Mouse (Mus musculus) CH12.LX (cell line): ENCODE measurements around the gene Reg3d. TPM values are rescaled to one million over a fixed set of nuclear protein-coding genes. Genes with fewer than 3 reads are reported as not detected.

Experiments
- DNase-seq: peaks from one replicate; pipeline ENCODE4 v3.0.0-alpha.2; 2013; ENCODE audit errors: extremely low read depth
- H3K27ac ChIP-seq: 2 replicates; pipeline ENCODE4 v1.5.1; 2012; ENCODE audit warnings: low read depth, mild to moderate bottlenecking, control low read depth, moderate library complexity; ENCODE audit not compliant: insufficient read depth
- H3K27me3 ChIP-seq: replicated peaks from 2 replicates; pipeline ENCODE3; 2012; ENCODE audit warnings: inconsistent platforms
- H3K36me3 ChIP-seq, 2 experiments: replicated peaks in 1 of 2; 2 replicates each; pipeline versions ENCODE3 to v1.6.1; 2012; ENCODE audit warnings: inconsistent platforms in 1 of 2, low read length in 1 of 2, mild to moderate bottlenecking in 1 of 2, mixed read lengths in 1 of 2, moderate library complexity in 1 of 2; ENCODE audit not compliant: control insufficient read depth in 1 of 2, insufficient read depth in 1 of 2
- H3K4me1 ChIP-seq, 2 experiments: 2 replicates each; pipeline ENCODE4 v1.6.1; 2012; ENCODE audit warnings: inconsistent platforms in 1 of 2, moderate library complexity in 1 of 2; ENCODE audit not compliant: insufficient read depth in 2 of 2, control insufficient read depth in 1 of 2
- H3K4me2 ChIP-seq: 2 replicates; pipeline ENCODE4 v1.6.1; 2012; ENCODE audit warnings: low read depth, mild to moderate bottlenecking, control low read depth; ENCODE audit not compliant: poor library complexity, insufficient read depth, severe bottlenecking
- H3K4me3 ChIP-seq, 3 experiments: fragments of 150-350 bp in 1 of 3; sonication (generic) in 1 of 3; replicated peaks in 1 of 3; 2 replicates each; pipeline versions ENCODE3 to v1.5.1; 2011 to 2012; ENCODE audit warnings: low read depth in 2 of 3, low read length in 2 of 3, mild to moderate bottlenecking in 2 of 3, moderate library complexity in 2 of 3, control low read depth in 1 of 3, improper control_type of control experiment in 1 of 3, inconsistent platforms in 1 of 3, mixed read lengths in 1 of 3; ENCODE audit not compliant: poor library complexity in 1 of 3
- H3K79me2 ChIP-seq: replicated peaks from 2 replicates; pipeline ENCODE4 v1.6.1; 2012; ENCODE audit warnings: mild to moderate bottlenecking, moderate library complexity; ENCODE audit not compliant: control insufficient read depth, poor library complexity, insufficient read depth, severe bottlenecking; ENCODE audit errors: extremely low read depth
- H3K9ac ChIP-seq: 2 replicates; pipeline ENCODE4 v1.6.1; 2012; ENCODE audit warnings: low read depth, mild to moderate bottlenecking, control low read depth, moderate library complexity; ENCODE audit not compliant: insufficient read depth
- H3K9me3 ChIP-seq: replicated peaks from 2 replicates; pipeline ENCODE3; 2012; ENCODE audit warnings: low read length, inconsistent platforms, mixed read lengths
- BHLHE40 ChIP-seq: IDR thresholded peaks from 2 replicates; pipeline ENCODE4 v1.6.1; 2011; ENCODE audit warnings: mild to moderate bottlenecking, low read depth, low read length, improper control_type of control experiment
- CHD2 ChIP-seq: IDR thresholded peaks from 2 replicates; pipeline ENCODE4 v1.6.1; 2011; ENCODE audit warnings: low read length, improper control_type of control experiment
- E2F4 ChIP-seq: IDR thresholded peaks from 2 replicates; pipeline ENCODE4 v1.6.1; 2011; ENCODE audit warnings: low read depth, low read length, improper control_type of control experiment; ENCODE audit not compliant: insufficient replicate concordance
- ELF1 ChIP-seq: IDR thresholded peaks from 2 replicates; pipeline ENCODE4 v1.6.1; 2014; ENCODE audit warnings: low read depth, mild to moderate bottlenecking, inconsistent platforms, low read length, improper control_type of control experiment
- EP300 ChIP-seq: IDR thresholded peaks from 2 replicates; pipeline ENCODE4 v1.6.1; 2011; ENCODE audit warnings: low read length, improper control_type of control experiment
- GABPA ChIP-seq: IDR thresholded peaks from 2 replicates; pipeline ENCODE4 v1.6.1; 2012; ENCODE audit warnings: low read depth, low read length, improper control_type of control experiment, inconsistent platforms; ENCODE audit not compliant: insufficient replicate concordance
- IRF4 ChIP-seq: IDR thresholded peaks from 2 replicates; pipeline ENCODE4 v1.6.1; 2014; ENCODE audit warnings: low read depth, mild to moderate bottlenecking, inconsistent platforms, low read length, improper control_type of control experiment
- JUN ChIP-seq: IDR thresholded peaks from 2 replicates; pipeline ENCODE4 v1.6.1; 2011; ENCODE audit warnings: low read depth, mild to moderate bottlenecking, low read length, improper control_type of control experiment, moderate library complexity; ENCODE audit not compliant: insufficient read depth
- JUND ChIP-seq: conservative IDR thresholded peaks from 2 replicates; pipeline ENCODE4 v1.6.1; 2011; ENCODE audit warnings: low read depth, low read length, improper control_type of control experiment
- KAT2A ChIP-seq: IDR thresholded peaks from 2 replicates; pipeline ENCODE4 v1.6.1; 2012; ENCODE audit warnings: low read length, improper control_type of control experiment, inconsistent platforms; ENCODE audit not compliant: insufficient replicate concordance
- MAFK ChIP-seq: IDR thresholded peaks from 2 replicates; pipeline ENCODE4 v1.6.1; 2011; ENCODE audit warnings: low read length, improper control_type of control experiment; ENCODE audit not compliant: insufficient replicate concordance
- MEF2A ChIP-seq: IDR thresholded peaks from 2 replicates; pipeline ENCODE4 v1.6.1; 2014; ENCODE audit warnings: low read depth, mild to moderate bottlenecking, inconsistent platforms, low read length, improper control_type of control experiment, borderline replicate concordance
- MXI1 ChIP-seq: IDR thresholded peaks from 2 replicates; pipeline ENCODE4 v1.6.1; 2011; ENCODE audit warnings: mild to moderate bottlenecking, low read depth, low read length, improper control_type of control experiment
- NELFE ChIP-seq: IDR thresholded peaks from 2 replicates; pipeline ENCODE4 v1.6.1; 2011; ENCODE audit warnings: low read depth, low read length, improper control_type of control experiment
- NRF1 ChIP-seq: IDR thresholded peaks from 2 replicates; pipeline ENCODE4 v1.6.1; 2014; ENCODE audit warnings: low read depth, mild to moderate bottlenecking, inconsistent platforms, low read length, improper control_type of control experiment, moderate library complexity
- PAX5 ChIP-seq: IDR thresholded peaks from 2 replicates; pipeline ENCODE4 v1.6.1; 2012; ENCODE audit warnings: low read length, inconsistent platforms, mixed read lengths
- POLR2A ChIP-seq: IDR thresholded peaks from 2 replicates; pipeline ENCODE4 v1.6.1; 2011; ENCODE audit warnings: low read depth, mild to moderate bottlenecking, improper control_type of control experiment, low read length
- POLR2AphosphoS2 ChIP-seq: IDR thresholded peaks from 2 replicates; pipeline ENCODE4 v1.6.1; 2011; ENCODE audit warnings: low read depth, low read length, improper control_type of control experiment
- RAD21 ChIP-seq: IDR thresholded peaks from 2 replicates; pipeline ENCODE4 v1.6.1; 2011; ENCODE audit warnings: low read depth, mild to moderate bottlenecking, low read length, improper control_type of control experiment, moderate library complexity
- RCOR1 ChIP-seq: conservative IDR thresholded peaks from 2 replicates; pipeline ENCODE4 v1.6.1; 2012; ENCODE audit warnings: low read depth, mild to moderate bottlenecking, inconsistent platforms, low read length, improper control_type of control experiment
- SIN3A ChIP-seq: IDR thresholded peaks from 2 replicates; pipeline ENCODE4 v1.6.1; 2012; ENCODE audit warnings: low read length, improper control_type of control experiment, inconsistent platforms
- SMC3 ChIP-seq: IDR thresholded peaks from 2 replicates; pipeline ENCODE4 v1.6.1; 2011; ENCODE audit warnings: low read depth, low read length, improper control_type of control experiment
- TBP ChIP-seq: conservative IDR thresholded peaks from 2 replicates; pipeline ENCODE4 v1.6.1; 2011; ENCODE audit warnings: low read depth, low read length, improper control_type of control experiment
- USF1 ChIP-seq: IDR thresholded peaks from 2 replicates; pipeline ENCODE4 v1.6.1; 2014; ENCODE audit warnings: low read depth, mild to moderate bottlenecking, inconsistent platforms, low read length, improper control_type of control experiment
- ZC3H11A ChIP-seq: IDR thresholded peaks from 2 replicates; pipeline ENCODE4 v1.6.1; 2012; ENCODE audit warnings: low read depth, mild to moderate bottlenecking, inconsistent platforms, low read length, improper control_type of control experiment
- ZKSCAN1 ChIP-seq: IDR thresholded peaks from 2 replicates; pipeline ENCODE4 v1.6.1; 2012; ENCODE audit warnings: low read depth, inconsistent platforms, low read length, improper control_type of control experiment, borderline replicate concordance
- ZNF384 ChIP-seq: IDR thresholded peaks from 2 replicates; pipeline ENCODE4 v1.6.1; 2012; ENCODE audit warnings: low read depth, low read length, improper control_type of control experiment, inconsistent platforms
- dilution Hi-C: fragments of 300-500 bp; cut with MboI; formaldehyde crosslinking; loops from 2 replicates; pipeline ENCODE4 v1.14.3; 2020; ENCODE audit warnings: low sequenced_read_pairs; ENCODE audit not compliant: extremely low pct_unique_long_range_greater_than_20kb, extremely low pct_ligation_motif_present
- in situ Hi-C: fragments of 300-500 bp; cut with MboI; formaldehyde crosslinking; loops from 3 replicates; pipeline ENCODE4 v1.14.3; 2019; ENCODE audit warnings: low sequenced_read_pairs, low pct_ligation_motif_present, low pct_unique_long_range_greater_than_20kb, mixed read lengths
- polyA plus RNA-seq: library from polyadenylated mRNA; unstranded; fragments of >175 nt; gene quantifications from 2 replicates; pipeline ENCODE4 v1.2.1, GENCODE M21; 2012; ENCODE audit warnings: low read depth; ENCODE audit not compliant: insufficient read length
- total RNA-seq, 2 experiments: library from RNA; depleted of rRNA; stranded (reverse); fragments of 300-350 nt in 1 of 2; fragments of >200 nt in 1 of 2; gene quantifications; 2 replicates each; pipeline ENCODE4 v1.2.3; 2012 to 2014

The Reg3d gene
- total and polyA plus RNA-seq, 3 experiments, result not detected

GRCm38 (mm10) chr6:78340296-78340695 is 38.4 kb downstream of the Reg3d start:
- dilution Hi-C loops (no loop called here), in situ Hi-C loops (no loop called here)
- DNase-seq, result no peak
- no peak overlapping the region for H3K4me3 ChIP-seq
- H3K27ac ChIP-seq, result no peak overlapping the region
- no peaks in the 10 kb centered on the region for H3K79me2 ChIP-seq
- H3K4me1 ChIP-seq, result no peaks in the 10 kb centered on the region
- TF ChIP-seq SIN3A (no peak), BHLHE40 (no peak), MEF2A (no peak), ZNF384 (no peak), RCOR1 (no peak), MXI1 (no peak), USF1 (no peak), IRF4 (no peak), POLR2A (no peak), ELF1 (no peak), NRF1 (no peak), PAX5 (no peak), EP300 (no peak), SMC3 (no peak), JUN (no peak), KAT2A (no peak), JUND (no peak)
- H3K27me3 ChIP-seq, result no peaks in the 10 kb centered on the region
- no peaks in the 10 kb centered on the region for H3K36me3 ChIP-seq
- no peak overlapping the region for H3K4me2 ChIP-seq
- no peak overlapping the region for H3K9ac ChIP-seq
- peaks cover 30% of the 10 kb centered on the region for H3K9me3 ChIP-seq

GRCm38 (mm10) chr6:78331919-78332569 is 46.6 kb downstream of the Reg3d start:
- Histone ChIP-seq H3K9me3 (peaks cover 25% of the 10 kb centered on the region), H3K36me3 (no peaks in the 10 kb centered on the region), H3K79me2 (no peaks in the 10 kb centered on the region), H3K4me1 (no peaks in the 10 kb centered on the region), H3K4me3 (no peak overlapping the region), H3K27ac (no peak overlapping the region), H3K4me2 (no peak overlapping the region), H3K27me3 (no peaks in the 10 kb centered on the region), H3K9ac (no peak overlapping the region)
- DNase-seq, result no peak
- in situ Hi-C loops (no loop called here), dilution Hi-C loops (no loop called here)
- TF ChIP-seq POLR2AphosphoS2 (no peak), CHD2 (no peak), MAFK (no peak), KAT2A (no peak), BHLHE40 (no peak), IRF4 (no peak), NRF1 (no peak), ZC3H11A (no peak), SMC3 (no peak), NELFE (no peak), RAD21 (no peak; the same call in 1 of the 2 replicates), TBP (no peak), ZKSCAN1 (no peak), MEF2A (no peak), JUN (no peak), GABPA (no peak), E2F4 (no peak)
- TF ChIP-seq, all 38 proteins: peak for 0
